Mouse (Mus musculus) left cerebral cortex, adult 8-10 months (tissue): ENCODE results near the gene Cdc16. TPM values are rescaled to one million over a fixed set of nuclear protein-coding genes. Genes with fewer than 3 reads are reported as not detected.
A peak's percentile ranks its signal among the peaks of the same experiment; 100 is the strongest.
"Not testable (repeated sequence)": the region's sequence is repeated elsewhere in the genome, so short reads cannot be mapped to it uniquely, and the experiment has no call there.

ENCODE experiments used
- DNase-seq, 2 experiments: peaks; one replicate each; pipeline ENCODE4 v3.0.0; 2022; ENCODE audit warnings: low spot score in 2 of 2
- total RNA-seq, 4 experiments: library from RNA; stranded (reverse); gene quantifications; 2 replicates each; pipeline ENCODE4 v1.2.4; 2022

Gene Cdc16
- 10 to 100 TPM; 45.8 to 48.5 (median 45.9) TPM for total RNA-seq

DNA sequence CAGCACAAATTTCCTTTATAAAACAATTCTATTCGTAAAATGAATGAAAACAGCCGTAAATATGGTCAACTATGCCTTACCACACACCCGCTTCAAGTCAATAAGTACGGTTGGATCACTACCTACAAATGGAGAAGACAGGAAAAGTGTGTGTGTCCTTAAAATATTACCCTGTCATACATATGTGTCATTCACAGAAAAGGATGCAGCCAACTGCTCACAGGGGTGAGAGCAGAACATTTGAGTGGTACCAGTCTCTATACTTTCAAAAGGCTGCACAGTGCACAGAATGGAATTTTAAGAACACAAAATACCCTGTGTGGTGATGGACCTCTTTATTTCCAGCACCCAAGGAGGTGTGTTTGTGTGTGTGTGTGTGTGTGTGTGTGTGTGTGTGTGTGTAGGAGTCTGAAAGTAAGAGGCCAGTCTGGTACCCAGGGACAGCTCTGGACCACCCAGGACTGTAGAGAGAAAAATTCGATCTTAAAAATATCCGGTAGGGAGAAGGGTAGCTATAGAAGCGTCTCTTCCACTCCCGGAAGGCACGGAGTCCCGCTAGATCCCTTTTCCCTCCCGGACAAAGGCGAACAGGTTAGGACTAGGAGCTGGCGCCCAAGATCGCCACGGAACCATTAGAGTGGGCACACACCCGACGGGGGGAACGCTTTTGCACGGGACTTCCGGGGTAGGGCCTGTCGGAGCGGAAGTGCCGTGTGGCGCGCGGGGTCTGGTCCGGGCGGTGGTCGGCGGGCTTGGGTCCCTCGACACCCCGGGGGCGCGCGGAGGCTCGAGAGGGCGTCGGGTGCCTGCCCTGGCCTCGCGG, at the start of gene Cdc16:
Gene Cdc16 (plus strand): TSS at position 695 of the 823 bp plus-strand sequence.
- peak; percentile 76 to 89 for DNase-seq

- no peak for DNase-seq
Observed at GRCm38 (mm10) chr8:13708514-13708913, 49.0 kb upstream of the Cdc16 start.

GRCm38 (mm10) chr8:13718980-13719379, 38.5 kb upstream of the Cdc16 start:
- no peak for DNase-seq

- DNase-seq: peak in 1 of 2 experiments; percentile 9
Observed at GRCm38 (mm10) chr8:13725722-13726121, 31.8 kb upstream of the Cdc16 start.

DNA sequence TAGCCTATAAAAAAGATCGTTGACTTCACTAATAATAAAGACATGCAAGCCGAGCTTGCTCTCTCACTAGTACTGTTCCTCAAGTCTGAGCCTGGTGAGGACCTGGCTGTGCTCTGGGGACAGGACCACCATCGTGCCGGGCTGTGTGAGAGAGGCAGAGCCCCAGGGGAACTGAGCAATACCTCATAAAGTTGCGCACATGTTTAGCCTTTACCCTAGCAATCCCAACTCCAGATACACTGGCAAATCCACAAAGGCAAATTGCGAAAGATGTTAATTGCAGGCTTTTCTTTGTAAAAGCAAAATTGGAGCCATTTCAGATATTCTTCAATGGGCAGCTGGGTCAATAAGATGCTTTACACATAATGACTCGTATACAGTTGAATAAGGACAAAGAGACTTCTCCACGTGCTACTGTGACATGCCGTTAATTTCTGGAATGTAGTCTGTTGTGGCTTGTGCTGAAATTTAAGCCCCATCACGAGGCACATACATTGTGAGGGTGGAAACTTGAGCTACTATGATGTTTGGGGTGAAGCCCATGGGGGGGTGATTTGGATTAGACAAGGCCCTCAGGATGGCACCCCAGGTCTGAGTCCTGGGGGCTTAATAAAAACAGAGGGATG, 29.9 kb upstream of the Cdc16 start:
- no peak for DNase-seq

DNA sequence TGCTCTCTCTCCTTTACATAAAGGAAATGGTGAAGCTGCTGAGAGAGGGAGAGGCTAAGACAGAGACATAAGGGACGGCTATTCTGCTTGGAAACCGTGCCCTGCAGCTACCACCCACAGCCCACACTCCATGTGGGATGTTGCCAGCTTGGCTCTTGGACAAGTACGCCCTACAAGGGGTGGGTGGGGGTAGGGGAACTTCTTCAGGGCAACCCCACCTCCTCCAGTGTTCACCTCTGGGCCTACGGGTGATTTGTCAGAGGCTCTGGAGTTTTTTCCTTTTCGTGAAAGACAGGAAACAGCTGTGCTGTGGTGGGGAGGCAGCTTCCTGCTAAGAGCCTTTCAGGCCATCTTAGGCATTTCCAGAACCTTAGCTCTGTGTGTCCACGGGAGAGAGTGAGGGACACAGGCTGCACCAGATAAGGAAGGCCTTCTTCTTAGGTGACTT, 17.1 kb upstream of the Cdc16 start:
- peak in 1 of 2 experiments; percentile 14 for DNase-seq

DNA sequence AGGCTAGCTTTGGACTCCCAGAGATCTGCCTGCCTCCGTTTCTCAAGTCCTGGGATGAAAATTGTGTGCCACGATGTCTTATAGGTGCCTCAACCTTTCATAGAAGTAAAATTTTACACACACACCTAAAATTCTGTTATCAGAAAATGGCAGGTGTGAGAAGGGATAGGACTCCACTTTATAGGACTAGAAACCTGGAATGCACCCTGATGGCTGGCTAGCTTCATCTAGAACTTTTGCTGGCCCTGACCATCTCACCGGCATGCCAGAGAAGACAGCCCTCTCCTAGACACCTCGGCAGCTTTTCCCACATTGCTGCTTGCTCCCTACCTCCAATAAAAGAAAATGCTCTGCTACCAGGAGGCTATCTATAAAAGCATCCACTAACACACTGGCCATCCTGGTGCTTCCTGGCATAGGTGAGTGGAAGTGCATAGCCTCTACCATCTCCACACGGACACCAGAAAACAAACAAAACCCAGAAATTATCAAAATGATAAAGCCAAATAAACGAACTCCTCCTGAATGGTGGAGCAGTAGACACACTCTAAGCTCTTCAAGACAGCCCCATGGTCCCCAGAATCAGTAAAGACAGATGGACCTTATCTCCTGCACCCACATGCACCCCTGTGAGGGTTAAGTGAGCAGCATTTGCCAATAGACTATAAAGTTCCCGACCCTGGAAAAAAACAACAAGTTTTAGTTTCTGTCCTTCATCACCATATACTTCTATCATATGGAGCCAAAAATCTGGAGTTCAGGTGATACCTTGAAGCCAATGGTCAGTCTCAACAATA, 16.5 kb upstream of the Cdc16 start:
- no peak for DNase-seq

DNA sequence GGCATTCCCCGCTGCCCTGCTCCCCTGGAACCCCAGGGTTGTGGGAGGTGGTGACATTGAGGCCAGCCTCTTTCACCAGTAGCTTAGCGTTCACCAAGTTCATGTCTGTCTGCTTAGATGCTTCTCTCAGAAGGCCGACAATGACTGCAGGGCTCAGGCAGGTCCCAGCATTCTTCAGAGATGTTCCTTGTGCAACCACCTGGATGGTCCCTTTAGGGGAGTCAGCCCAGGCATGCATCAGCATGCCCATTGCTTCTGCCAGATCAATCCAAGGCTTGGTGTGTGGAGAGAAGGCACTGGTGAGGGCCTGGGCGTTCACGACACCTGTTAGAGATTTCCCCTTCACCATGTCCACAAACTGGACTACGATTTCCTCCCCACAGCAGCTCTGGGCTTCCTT, 11.3 kb upstream of the Cdc16 start:
- DNase-seq: not testable (repeated sequence)

GRCm38 (mm10) chr8:13747626-13748025, 9.8 kb upstream of the Cdc16 start:
- no peak for DNase-seq

GRCm38 (mm10) chr8:13753680-13754079, 3.8 kb upstream of the Cdc16 start:
- peak in 1 of 2 experiments; percentile 45 for DNase-seq

- DNase-seq: no peak
Observed at GRCm38 (mm10) chr8:13756480-13756879, 996 bp upstream of the Cdc16 start.

GRCm38 (mm10) chr8:13757805-13758727, 590 bp downstream of the Cdc16 start:
- peak in 1 of 2 experiments; percentile 5 for DNase-seq

- DNase-seq: no peak
Observed at GRCm38 (mm10) chr8:13769206-13769605, 11.7 kb downstream of the Cdc16 start.

- no peak for DNase-seq
Observed at GRCm38 (mm10) chr8:13780536-13780935, 23.1 kb downstream of the Cdc16 start.

- DNase-seq: peak; percentile 65 to 87
Observed at GRCm38 (mm10) chr8:13785250-13785763, 27.8 kb downstream of the Cdc16 start, which contains the start of gene Upf3a. Upf3a (plus strand) TSS chr8:13785615.

DNA sequence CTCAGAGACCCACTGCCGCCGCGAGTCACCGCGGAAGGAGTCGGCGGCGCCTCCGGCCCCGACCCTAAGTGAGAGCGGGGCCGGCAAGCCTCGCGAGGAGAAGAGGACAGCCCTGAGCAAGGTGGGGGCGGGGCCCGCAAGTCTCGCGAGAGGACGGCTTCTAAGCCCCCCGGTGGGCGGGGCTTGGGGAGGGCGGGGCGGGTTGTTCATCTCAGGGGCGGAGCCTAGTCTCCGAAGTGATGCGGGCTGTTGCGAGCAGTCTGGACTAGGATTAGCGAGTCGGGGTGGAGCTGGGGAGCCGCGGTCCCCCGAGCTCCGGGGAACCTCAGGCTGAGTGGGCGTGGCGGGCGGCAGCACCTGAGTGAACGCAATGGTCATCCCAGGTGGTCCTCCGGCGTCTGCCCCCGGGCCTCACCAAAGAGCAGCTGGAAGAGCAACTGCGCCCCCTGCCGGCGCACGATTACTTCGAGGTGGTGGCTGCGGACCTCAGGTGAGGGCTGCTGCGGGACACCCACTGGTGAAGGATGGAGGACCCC, 28.4 kb downstream of the Cdc16 start:
- peak; percentile 88 to 92 for DNase-seq

DNA sequence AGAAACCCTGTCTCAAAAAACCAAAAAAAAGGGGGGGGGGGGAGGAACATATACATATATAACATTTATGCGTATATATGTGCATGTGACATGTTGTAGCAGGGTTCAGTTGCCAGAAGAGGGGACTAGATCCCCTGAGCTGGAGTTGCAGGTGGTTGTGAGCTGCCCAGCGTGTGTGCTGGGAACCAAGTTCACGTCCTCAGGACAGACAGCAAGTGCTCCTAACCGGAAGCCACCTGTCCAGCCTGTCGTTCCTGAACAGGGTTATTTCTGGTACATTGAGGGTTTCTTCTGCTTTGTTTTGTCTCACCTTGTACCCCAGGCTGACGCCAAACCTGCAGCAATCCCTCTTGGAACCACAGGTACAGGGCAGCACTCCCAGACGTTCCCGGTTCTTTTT, 32.1 kb downstream of the Cdc16 start:
- no peak for DNase-seq

DNA sequence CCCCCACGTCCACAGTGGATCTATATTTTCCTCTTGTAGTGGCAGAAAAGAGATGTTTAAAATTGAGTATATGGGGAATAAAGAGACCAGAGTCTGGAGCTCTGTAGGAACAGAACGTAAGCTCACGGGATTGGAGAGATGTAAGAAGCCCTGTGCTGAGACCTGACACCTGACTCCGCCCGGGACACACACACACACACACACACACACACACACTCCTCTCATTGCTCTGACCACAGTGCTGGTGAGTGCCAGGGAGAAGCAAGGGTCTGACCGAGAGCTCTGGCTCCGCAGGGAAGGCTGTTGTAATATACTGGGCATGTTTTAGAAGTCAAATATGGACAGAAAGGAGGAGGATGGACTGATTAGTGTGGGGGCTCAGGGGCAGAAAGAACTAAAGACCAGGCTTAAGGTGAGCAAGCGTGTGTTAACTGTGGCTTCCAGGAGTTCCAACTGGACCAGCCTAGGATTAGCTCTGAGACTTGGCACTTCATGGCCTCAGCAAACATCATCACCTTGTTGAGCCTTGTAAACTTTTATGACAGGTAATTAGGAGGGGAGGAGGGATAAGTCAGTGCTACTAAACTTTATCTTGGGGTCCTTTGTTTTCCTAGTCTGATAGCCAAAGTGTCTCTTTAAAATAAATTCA, 35.7 kb downstream of the Cdc16 start:
- DNase-seq: no peak

GRCm38 (mm10) chr8:13793746-13794101, 36.2 kb downstream of the Cdc16 start:
- no peak for DNase-seq

DNA sequence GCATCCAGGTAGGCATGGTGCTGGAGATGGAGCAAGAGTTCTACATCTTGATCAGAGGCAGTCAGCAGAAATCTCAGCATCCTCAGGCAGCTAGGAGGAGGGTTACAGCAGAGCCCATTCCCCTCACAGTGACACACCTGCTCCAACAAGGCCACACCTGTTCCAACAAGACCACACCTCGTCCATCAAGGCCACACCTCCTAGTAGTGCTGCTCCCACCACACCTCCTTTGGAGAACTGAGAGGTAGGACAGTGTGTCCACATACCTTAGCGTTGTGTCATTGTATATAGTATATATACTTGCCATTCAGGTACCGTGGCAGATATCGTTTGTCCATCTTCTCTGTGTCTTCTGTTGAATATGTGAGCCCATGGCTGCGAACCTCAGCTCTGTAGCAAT, 40.2 kb downstream of the Cdc16 start:
- no peak for DNase-seq
